Mouse (Mus musculus): ENCODE measurements around the gene Ddx46. TPM values are rescaled to one million over a fixed set of nuclear protein-coding genes. Genes with fewer than 3 reads are reported as not detected.

The Ddx46 gene
- polyA plus RNA-seq (2014; fragmentation: Nextera tagmentation; extraction: Ambion mirVana) = 35.7 and 48.5 TPM in 2 replicates

- WGBS = 7% methylated on average over 30 of the region's 30 CpGs
- H3K4me1 ChIP-seq (ENCODE audit: control insufficient read depth, insufficient read depth, low read length) = peaks cover 4% of the 10 kb centered on the region; the same call in 1 of the 2 replicates
- H3K9me3 ChIP-seq (ENCODE audit: control insufficient read depth, low read length) = no peaks in the 10 kb centered on the region
- peaks cover 49% of the 10 kb centered on the region for H3K36me3 ChIP-seq (ENCODE audit: control insufficient read depth, insufficient read depth, low read length)
- H3K9ac ChIP-seq (ENCODE audit: low read depth, low read length) = peak within 1 kb of the TSS; percentile 93
- H3K27me3 ChIP-seq (ENCODE audit: control insufficient read depth, insufficient read depth, low read length) = no peaks in the 10 kb centered on the region
- peak within 1 kb of the TSS; percentile 83 for H3K4me2 ChIP-seq (replicated peaks; ENCODE audit: low read depth, low read length)
- peak within 1 kb of the TSS; percentile 99 for H3K4me3 ChIP-seq (ENCODE audit: low read length)
- peak within 1 kb of the TSS; percentile 51; the same call in 1 of the 2 replicates for H3K27ac ChIP-seq (ENCODE audit: low read depth, low read length)
- peak; percentile 88 for ATAC-seq (ENCODE audit: low FRiP score, low TSS enrichment)
These were observed at the start of gene Ddx46 for GRCm38 (mm10) chr13:55634639-55635127. TSS of gene Ddx46 (plus strand) at chr13:55635027.

- Histone ChIP-seq H3K27ac (ENCODE audit: low read depth, low read length) (no peak overlapping the region), H3K4me3 (ENCODE audit: low read length) (no peak overlapping the region), H3K9me3 (ENCODE audit: control insufficient read depth, low read length) (no peaks in the 10 kb centered on the region), H3K4me2 (replicated peaks; ENCODE audit: low read depth, low read length) (no peak overlapping the region), H3K36me3 (ENCODE audit: control insufficient read depth, insufficient read depth, low read length) (peaks cover 27% of the 10 kb centered on the region), H3K4me1 (ENCODE audit: control insufficient read depth, insufficient read depth, low read length) (no peaks in the 10 kb centered on the region; the same call in 1 of the 2 replicates), H3K27me3 (ENCODE audit: control insufficient read depth, insufficient read depth, low read length) (no peaks in the 10 kb centered on the region; the same call in 1 of the 2 replicates), H3K9ac (ENCODE audit: low read depth, low read length) (no peak overlapping the region)
- ATAC-seq (ENCODE audit: low FRiP score, low TSS enrichment) = peak; percentile 8; the same call in 1 of the 2 replicates
- 78% methylated on average over 4 of the region's 4 CpGs for WGBS
These were observed 42.8 kb upstream of the Ddx46 start for GRCm38 (mm10) chr13:55591961-55592490.

- no peak overlapping the region for H3K27ac ChIP-seq (ENCODE audit: low read depth, low read length)
- peak overlapping the region; percentile 90 for H3K9ac ChIP-seq (ENCODE audit: low read depth, low read length)
- H3K9me3 ChIP-seq (ENCODE audit: control insufficient read depth, low read length) = no peaks in the 10 kb centered on the region
- no peaks in the 10 kb centered on the region; the same call in 1 of the 2 replicates for H3K4me1 ChIP-seq (ENCODE audit: control insufficient read depth, insufficient read depth, low read length)
- H3K27me3 ChIP-seq (ENCODE audit: control insufficient read depth, insufficient read depth, low read length) = no peaks in the 10 kb centered on the region; the same call in 1 of the 2 replicates
- ATAC-seq (ENCODE audit: low FRiP score, low TSS enrichment) = peak; percentile 98
- peak overlapping the region; percentile 93 for H3K4me3 ChIP-seq (ENCODE audit: low read length)
- WGBS = 4% methylated on average over 29 of the region's 29 CpGs
- peak overlapping the region; percentile 41 for H3K4me2 ChIP-seq (replicated peaks; ENCODE audit: low read depth, low read length)
- peaks cover 32% of the 10 kb centered on the region for H3K36me3 ChIP-seq (ENCODE audit: control insufficient read depth, insufficient read depth, low read length)
These were observed 42.1 kb upstream of the Ddx46 start for GRCm38 (mm10) chr13:55592512-55593253.

- Histone ChIP-seq H3K9ac (ENCODE audit: low read depth, low read length) (peak overlapping the region; percentile 90), H3K4me2 (replicated peaks; ENCODE audit: low read depth, low read length) (peak overlapping the region; percentile 41), H3K27ac (ENCODE audit: low read depth, low read length) (peak overlapping the region; percentile 56; the same call in 1 of the 2 replicates), H3K27me3 (ENCODE audit: control insufficient read depth, insufficient read depth, low read length) (no peaks in the 10 kb centered on the region; the same call in 1 of the 2 replicates), H3K9me3 (ENCODE audit: control insufficient read depth, low read length) (no peaks in the 10 kb centered on the region), H3K4me1 (ENCODE audit: control insufficient read depth, insufficient read depth, low read length) (no peaks in the 10 kb centered on the region; the same call in 1 of the 2 replicates), H3K36me3 (ENCODE audit: control insufficient read depth, insufficient read depth, low read length) (peaks cover 38% of the 10 kb centered on the region), H3K4me3 (ENCODE audit: low read length) (peak overlapping the region; percentile 93)
- WGBS = 1% methylated on average over 31 of the region's 31 CpGs
- peak; percentile 57 for ATAC-seq (ENCODE audit: low FRiP score, low TSS enrichment)
These were observed 41.5 kb upstream of the Ddx46 start for GRCm38 (mm10) chr13:55593254-55593747.

- no peak overlapping the region for H3K9ac ChIP-seq (ENCODE audit: low read depth, low read length)
- no peak overlapping the region for H3K27ac ChIP-seq (ENCODE audit: low read depth, low read length)
- no peaks in the 10 kb centered on the region for H3K27me3 ChIP-seq (ENCODE audit: control insufficient read depth, insufficient read depth, low read length)
- H3K36me3 ChIP-seq (ENCODE audit: control insufficient read depth, insufficient read depth, low read length) = peaks cover 38% of the 10 kb centered on the region
- WGBS = 95% methylated on average over 12 of the region's 12 CpGs
- ATAC-seq (ENCODE audit: low FRiP score, low TSS enrichment) = no peak
- no peak overlapping the region for H3K4me3 ChIP-seq (ENCODE audit: low read length)
- H3K9me3 ChIP-seq (ENCODE audit: control insufficient read depth, low read length) = no peaks in the 10 kb centered on the region
- H3K4me1 ChIP-seq (ENCODE audit: control insufficient read depth, insufficient read depth, low read length) = no peaks in the 10 kb centered on the region; the same call in 1 of the 2 replicates
- no peak overlapping the region for H3K4me2 ChIP-seq (replicated peaks; ENCODE audit: low read depth, low read length)
These were observed 39.5 kb upstream of the Ddx46 start for GRCm38 (mm10) chr13:55595375-55595774.

GRCm38 (mm10) chr13:55596802-55597201, 38.0 kb upstream of the Ddx46 start:
- H3K27ac ChIP-seq (ENCODE audit: low read depth, low read length) = no peak overlapping the region
- ATAC-seq (ENCODE audit: low FRiP score, low TSS enrichment) = no peak
- no peaks in the 10 kb centered on the region for H3K27me3 ChIP-seq (ENCODE audit: control insufficient read depth, insufficient read depth, low read length)
- H3K4me3 ChIP-seq (ENCODE audit: low read length) = no peak overlapping the region
- peaks cover 3% of the 10 kb centered on the region; the same call in 1 of the 2 replicates for H3K4me1 ChIP-seq (ENCODE audit: control insufficient read depth, insufficient read depth, low read length)
- H3K9ac ChIP-seq (ENCODE audit: low read depth, low read length) = no peak overlapping the region
- no peaks in the 10 kb centered on the region for H3K9me3 ChIP-seq (ENCODE audit: control insufficient read depth, low read length)
- WGBS = 94% methylated on average over 12 of the region's 12 CpGs
- H3K4me2 ChIP-seq (replicated peaks; ENCODE audit: low read depth, low read length) = no peak overlapping the region
- H3K36me3 ChIP-seq (ENCODE audit: control insufficient read depth, insufficient read depth, low read length) = peaks cover 38% of the 10 kb centered on the region

- Histone ChIP-seq H3K9me3 (ENCODE audit: control insufficient read depth, low read length) (no peaks in the 10 kb centered on the region), H3K27me3 (ENCODE audit: control insufficient read depth, insufficient read depth, low read length) (no peaks in the 10 kb centered on the region), H3K4me1 (ENCODE audit: control insufficient read depth, insufficient read depth, low read length) (0 out of 2 replicates have a peak, but pooled peaks cover 3% of the 10 kb centered on the region), H3K9ac (ENCODE audit: low read depth, low read length) (peak within 1 kb of the TSS; percentile 76), H3K36me3 (ENCODE audit: control insufficient read depth, insufficient read depth, low read length) (peaks cover 37% of the 10 kb centered on the region), H3K4me2 (replicated peaks; ENCODE audit: low read depth, low read length) (peak within 1 kb of the TSS; percentile 66), H3K27ac (ENCODE audit: low read depth, low read length) (no peak within 1 kb of the TSS), H3K4me3 (ENCODE audit: low read length) (peak within 1 kb of the TSS; percentile 82)
- ATAC-seq (ENCODE audit: low FRiP score, low TSS enrichment) = peak; percentile 87
- 11% methylated on average over 48 of the region's 51 CpGs for WGBS
These were observed 35.0 kb upstream of the Ddx46 start, which contains the start of gene B4galt7 for GRCm38 (mm10) chr13:55599566-55600540. TSS of gene B4galt7 (plus strand) at chr13:55599896.

- no peak overlapping the region for H3K27ac ChIP-seq (ENCODE audit: low read depth, low read length)
These were observed 34.2 kb upstream of the Ddx46 start for GRCm38 (mm10) chr13:55600657-55601056.

More at GRCm38 (mm10) chr13:55600657-55601056, 34.2 kb upstream of the Ddx46 start:
- peak overlapping the region; percentile 76 for H3K9ac ChIP-seq (ENCODE audit: low read depth, low read length)
- 17% methylated on average over 9 of the region's 9 CpGs for WGBS
- peak overlapping the region; percentile 82 for H3K4me3 ChIP-seq (ENCODE audit: low read length)
- no peak for ATAC-seq (ENCODE audit: low FRiP score, low TSS enrichment)
- H3K4me1 ChIP-seq (ENCODE audit: control insufficient read depth, insufficient read depth, low read length) = 0 out of 2 replicates have a peak, but pooled peaks cover 3% of the 10 kb centered on the region
- H3K27me3 ChIP-seq (ENCODE audit: control insufficient read depth, insufficient read depth, low read length) = no peaks in the 10 kb centered on the region
- H3K9me3 ChIP-seq (ENCODE audit: control insufficient read depth, low read length) = no peaks in the 10 kb centered on the region
- H3K36me3 ChIP-seq (ENCODE audit: control insufficient read depth, insufficient read depth, low read length) = peaks cover 29% of the 10 kb centered on the region
- H3K4me2 ChIP-seq (replicated peaks; ENCODE audit: low read depth, low read length) = peak overlapping the region; percentile 66
